Mouse (Mus musculus): ENCODE data around the gene Nhlh1. TPM values are rescaled to one million over a fixed set of nuclear protein-coding genes. Genes with fewer than 3 reads are reported as not detected.

Nhlh1 gene
- total and polyA plus RNA-seq, 3 experiments: not detected

GRCm38 (mm10) chr1:172062101-172062500 is 4.7 kb upstream of the Nhlh1 start (continued):
- TF ChIP-seq MYB (IDR thresholded peaks at IDR 0.05; ENCODE audit: low read depth, low read length) (no peak), EP300 (IDR thresholded peaks at IDR 0.05; ENCODE audit: low read depth in 1 of 2, low read length in 2 of 2) (no peak)

- H3K27me3 ChIP-seq (ENCODE audit: control insufficient read depth in 1 of 2, insufficient read depth in 2 of 2, low read length in 2 of 2): no peaks in the 10 kb centered on the region
- H3K9ac ChIP-seq (ENCODE audit: control insufficient read depth, low read depth, low read length, poor library complexity, severe bottlenecking): no peak overlapping the region
- no peaks in the 10 kb centered on the region for H3K4me1 ChIP-seq (ENCODE audit: control insufficient read depth in 1 of 2, insufficient read depth in 2 of 2, low read length in 2 of 2)
- no peak overlapping the region for H3K4me3 ChIP-seq (ENCODE audit: control insufficient read depth in 1 of 2, insufficient read depth in 1 of 2, low read depth in 2 of 2, low read length in 2 of 2)
- H3K36me3 ChIP-seq (ENCODE audit: control insufficient read depth in 1 of 2, insufficient read depth in 2 of 2, low read length in 2 of 2): no peaks in the 10 kb centered on the region; a peak in 1 of 4 replicates
- H3K27ac ChIP-seq (ENCODE audit: control insufficient read depth, low read depth, low read length): no peak overlapping the region
- DNase-seq (ENCODE audit: low read depth, low spot score): no peak
- TF ChIP-seq TBP (IDR thresholded peaks at IDR 0.05; ENCODE audit: low read depth, low read length) (no peak), GABPA (IDR thresholded peaks at IDR 0.05; ENCODE audit: low read depth, low read length) (no peak), MYB (IDR thresholded peaks at IDR 0.05; ENCODE audit: low read depth, low read length) (no peak), TAL1 (IDR thresholded peaks at IDR 0.05; ENCODE audit: low read length) (no peak), MAFK (IDR thresholded peaks at IDR 0.05; ENCODE audit: borderline replicate concordance, low read depth, low read length) (no peak), ZKSCAN1 (IDR thresholded peaks at IDR 0.05; ENCODE audit: low read depth, low read length) (no peak), SMC3 (IDR thresholded peaks at IDR 0.05; ENCODE audit: low read depth, low read length) (no peak)
- no peaks in the 10 kb centered on the region for H3K9me3 ChIP-seq (replicated peaks; ENCODE audit: insufficient read depth, low read length)
- H3K79me2 ChIP-seq (ENCODE audit: control insufficient read depth, insufficient read depth, low read length, poor library complexity): no peaks in the 10 kb centered on the region
Observed at GRCm38 (mm10) chr1:172061217-172061616, 3.8 kb upstream of the Nhlh1 start.

GRCm38 (mm10) chr1:172060659-172061058 is 3.3 kb upstream of the Nhlh1 start:
- no peaks in the 10 kb centered on the region for H3K27me3 ChIP-seq (ENCODE audit: control insufficient read depth in 1 of 2, insufficient read depth in 2 of 2, low read length in 2 of 2)
- no peak for TF ChIP-seq GATA1 (IDR thresholded peaks at IDR 0.05; ENCODE audit: low read depth, low read length)
- TF ChIP-seq ZMIZ1 (IDR thresholded peaks at IDR 0.05; ENCODE audit: low read depth, low read length): no peak
- no peak for TF ChIP-seq CHD2 (IDR thresholded peaks at IDR 0.05; ENCODE audit: low read length)
- no peak for TF ChIP-seq MAX (IDR thresholded peaks at IDR 0.05; ENCODE audit: low read length)
- TF ChIP-seq MAFK (IDR thresholded peaks at IDR 0.05; ENCODE audit: borderline replicate concordance, low read depth, low read length): no peak
- TF ChIP-seq GABPA (IDR thresholded peaks at IDR 0.05; ENCODE audit: low read depth, low read length): no peak
- TF ChIP-seq HCFC1 (IDR thresholded peaks at IDR 0.05; ENCODE audit: low read depth, low read length): no peak
- no peak for TF ChIP-seq EP300 (IDR thresholded peaks at IDR 0.05; ENCODE audit: low read depth in 1 of 2, low read length in 2 of 2)

GRCm38 (mm10) chr1:172058874-172059273 is 1.5 kb upstream of the Nhlh1 start:
- H3K79me2 ChIP-seq (ENCODE audit: control insufficient read depth, insufficient read depth, low read length, poor library complexity): no peaks in the 10 kb centered on the region
- H3K4me1 ChIP-seq (ENCODE audit: control insufficient read depth in 1 of 2, insufficient read depth in 2 of 2, low read length in 2 of 2): no peaks in the 10 kb centered on the region
- H3K27ac ChIP-seq (ENCODE audit: control insufficient read depth, low read depth, low read length): no peak overlapping the region
- H3K4me3 ChIP-seq (ENCODE audit: control insufficient read depth in 1 of 2, insufficient read depth in 1 of 2, low read depth in 2 of 2, low read length in 2 of 2): no peak overlapping the region
- TF ChIP-seq JUND (IDR thresholded peaks at IDR 0.05; ENCODE audit: low read depth, low read length) (no peak), ZC3H11A (IDR thresholded peaks at IDR 0.05; ENCODE audit: low read depth, low read length) (no peak), NRF1 (IDR thresholded peaks at IDR 0.05; ENCODE audit: insufficient read depth, low read depth, low read length, poor library complexity, severe bottlenecking) (no peak), ELF1 (IDR thresholded peaks at IDR 0.05; ENCODE audit: low read depth, low read length) (no peak), KAT2A (conservative IDR thresholded peaks at IDR 0.05; ENCODE audit: low read depth, low read length) (no peak), EP300 (IDR thresholded peaks at IDR 0.05; ENCODE audit: low read depth in 1 of 2, low read length in 2 of 2) (no peak), MXI1 (IDR thresholded peaks at IDR 0.05; ENCODE audit: low read depth, low read length) (no peak), GATA1 (IDR thresholded peaks at IDR 0.05; ENCODE audit: low read depth, low read length) (no peak), POLR2AphosphoS5 (IDR thresholded peaks at IDR 0.05; ENCODE audit: borderline replicate concordance, low read depth, low read length) (no peak), NELFE (IDR thresholded peaks at IDR 0.05; ENCODE audit: low read depth, low read length) (no peak), USF2 (IDR thresholded peaks at IDR 0.05; ENCODE audit: borderline replicate concordance in 1 of 2, insufficient read depth in 1 of 2, low read depth in 1 of 2, low read length in 2 of 2) (no peak), GABPA (IDR thresholded peaks at IDR 0.05; ENCODE audit: low read depth, low read length) (no peak)
- H3K36me3 ChIP-seq (ENCODE audit: control insufficient read depth in 1 of 2, insufficient read depth in 2 of 2, low read length in 2 of 2): no peaks in the 10 kb centered on the region; a peak in 1 of 4 replicates
- no peak for DNase-seq (ENCODE audit: low read depth, low spot score)
- no peaks in the 10 kb centered on the region for H3K9me3 ChIP-seq (replicated peaks; ENCODE audit: insufficient read depth, low read length)
- no peaks in the 10 kb centered on the region for H3K27me3 ChIP-seq (ENCODE audit: control insufficient read depth in 1 of 2, insufficient read depth in 2 of 2, low read length in 2 of 2)
- H3K9ac ChIP-seq (ENCODE audit: control insufficient read depth, low read depth, low read length, poor library complexity, severe bottlenecking): no peak overlapping the region

More at GRCm38 (mm10) chr1:172060659-172061058, 3.3 kb upstream of the Nhlh1 start:
- Histone ChIP-seq H3K4me3 (ENCODE audit: control insufficient read depth in 1 of 2, insufficient read depth in 1 of 2, low read depth in 2 of 2, low read length in 2 of 2) (no peak overlapping the region), H3K27ac (ENCODE audit: control insufficient read depth, low read depth, low read length) (no peak overlapping the region), H3K9me3 (replicated peaks; ENCODE audit: insufficient read depth, low read length) (no peaks in the 10 kb centered on the region), H3K9ac (ENCODE audit: control insufficient read depth, low read depth, low read length, poor library complexity, severe bottlenecking) (no peak overlapping the region), H3K4me1 (ENCODE audit: control insufficient read depth in 1 of 2, insufficient read depth in 2 of 2, low read length in 2 of 2) (no peaks in the 10 kb centered on the region), H3K79me2 (ENCODE audit: control insufficient read depth, insufficient read depth, low read length, poor library complexity) (no peaks in the 10 kb centered on the region), H3K36me3 (ENCODE audit: control insufficient read depth in 1 of 2, insufficient read depth in 2 of 2, low read length in 2 of 2) (no peaks in the 10 kb centered on the region; a peak in 1 of 4 replicates)
- no peak for DNase-seq (ENCODE audit: low read depth, low spot score)

Measured in MEL (cell line).